Mouse (Mus musculus): ENCODE measurements around the gene Limch1.

GRCm38 (mm10) chr5:66701951-66702350, 43.7 kb upstream of the Limch1 start:
- no peak for TF ChIP-seq CTCF (IDR thresholded peaks at IDR 0.05; ENCODE audit: low read depth, low read length)
- TF ChIP-seq POLR2A (IDR thresholded peaks at IDR 0.05; ENCODE audit: extremely low read depth, insufficient read depth, low read length) = no peak
